Mouse (Mus musculus): Measurements from ENCODE around the gene Rab10. TPM values are rescaled to one million over a fixed set of nuclear protein-coding genes. Genes with fewer than 3 reads are reported as not detected.

Rab10 gene
- polyA plus RNA-seq, 1 experiment from 2014 or later, result 127 TPM

DNA sequence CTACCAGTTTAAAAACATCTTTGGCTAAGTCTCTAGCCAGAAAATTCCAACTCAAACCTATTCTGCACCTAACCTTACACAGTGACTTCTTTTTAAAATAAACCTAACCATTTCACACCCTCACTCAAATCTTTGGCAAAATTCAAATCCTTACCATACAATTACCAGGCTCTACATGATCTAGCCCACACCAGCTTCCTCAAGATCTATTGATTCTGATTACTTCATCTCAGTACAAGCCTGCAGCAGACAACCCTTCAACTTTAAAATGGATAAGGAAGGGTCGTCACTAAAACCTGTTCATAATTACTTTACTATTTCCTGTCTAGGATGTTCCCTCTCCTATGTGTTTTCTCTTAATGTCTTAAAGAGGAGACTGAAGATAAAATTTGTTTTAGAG, 23.9 kb downstream of the Rab10 start:
- no peak for DNase-seq (ENCODE audit: low spot score)
- no peak overlapping the region for H3K4me3 ChIP-seq (ENCODE audit: low read depth, low read length)
- WGBS, result 76% methylated on average over 1 of the region's 1 CpGs
- H3K4me1 ChIP-seq (ENCODE audit: control insufficient read depth, insufficient read depth, low read length), result no peaks in the 10 kb centered on the region
- peaks cover 3% of the 10 kb centered on the region; the same call in 1 of the 2 replicates for H3K9me3 ChIP-seq (ENCODE audit: control insufficient read depth, low read length)
- H3K4me2 ChIP-seq (ENCODE audit: low read depth), result no peak overlapping the region
- no peak overlapping the region for H3K27ac ChIP-seq (ENCODE audit: low read depth, low read length)
- no peaks in the 10 kb centered on the region for H3K36me3 ChIP-seq (ENCODE audit: control insufficient read depth, insufficient read depth, low read length)
- H3K27me3 ChIP-seq (ENCODE audit: control insufficient read depth, insufficient read depth, low read length), result no peaks in the 10 kb centered on the region
- no peak for ATAC-seq (ENCODE audit: insufficient read depth, low FRiP score, low TSS enrichment)
- no peak overlapping the region for H3K9ac ChIP-seq (ENCODE audit: low read length)

DNA sequence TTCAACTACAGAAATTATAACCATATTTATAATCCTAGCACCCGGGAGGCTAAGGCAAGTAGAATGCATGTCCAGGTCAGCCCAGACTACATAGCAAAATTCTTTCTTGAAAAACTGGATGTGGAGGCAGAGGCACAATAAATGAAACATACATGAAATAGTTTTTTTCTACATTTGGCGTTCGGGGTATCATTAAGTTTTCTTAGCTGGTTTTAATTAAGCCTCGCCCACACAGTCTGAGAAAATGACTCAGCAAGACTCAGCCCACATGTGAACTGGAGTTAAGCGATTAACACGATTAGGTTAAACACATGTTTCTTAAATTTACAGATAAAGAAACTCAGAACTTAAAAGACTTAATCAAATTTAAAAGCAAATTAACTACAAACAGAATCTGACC, 24.4 kb downstream of the Rab10 start:
- Histone ChIP-seq H3K4me2 (ENCODE audit: low read depth) (no peak overlapping the region), H3K36me3 (ENCODE audit: control insufficient read depth, insufficient read depth, low read length) (no peaks in the 10 kb centered on the region), H3K4me1 (ENCODE audit: control insufficient read depth, insufficient read depth, low read length) (no peaks in the 10 kb centered on the region), H3K9ac (ENCODE audit: low read length) (no peak overlapping the region), H3K27me3 (ENCODE audit: control insufficient read depth, insufficient read depth, low read length) (no peaks in the 10 kb centered on the region), H3K9me3 (ENCODE audit: control insufficient read depth, low read length) (peaks cover 3% of the 10 kb centered on the region; the same call in 1 of the 2 replicates), H3K27ac (ENCODE audit: low read depth, low read length) (no peak overlapping the region), H3K4me3 (ENCODE audit: low read depth, low read length) (no peak overlapping the region)
- no peak for DNase-seq (ENCODE audit: low spot score)
- WGBS, result 84% methylated on average over 6 of the region's 6 CpGs
- ATAC-seq (ENCODE audit: insufficient read depth, low FRiP score, low TSS enrichment), result no peak

DNA sequence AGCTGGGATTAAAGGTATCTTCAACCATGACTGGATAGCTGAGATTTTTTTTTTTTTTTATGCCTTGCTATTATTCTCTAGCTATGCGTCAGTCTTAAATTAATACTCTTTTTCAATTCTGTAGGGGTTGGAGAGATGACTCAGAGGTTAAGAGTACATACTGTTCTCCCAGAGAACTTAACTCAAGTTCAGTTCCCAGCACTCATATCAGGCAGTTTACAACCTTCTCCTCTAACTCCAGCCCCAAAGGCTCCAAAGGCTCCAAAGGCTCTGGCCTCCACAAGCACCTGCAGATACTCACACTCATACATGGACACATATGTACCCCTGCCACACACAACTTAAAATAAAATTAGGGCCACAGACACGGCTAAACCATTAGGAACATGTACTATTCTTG, 25.3 kb downstream of the Rab10 start:
- no peak for DNase-seq (ENCODE audit: low spot score)
- Histone ChIP-seq H3K9ac (ENCODE audit: low read length) (no peak overlapping the region), H3K27me3 (ENCODE audit: control insufficient read depth, insufficient read depth, low read length) (no peaks in the 10 kb centered on the region), H3K4me3 (ENCODE audit: low read depth, low read length) (no peak overlapping the region), H3K4me1 (ENCODE audit: control insufficient read depth, insufficient read depth, low read length) (no peaks in the 10 kb centered on the region), H3K4me2 (ENCODE audit: low read depth) (no peak overlapping the region), H3K9me3 (ENCODE audit: control insufficient read depth, low read length) (peaks cover 3% of the 10 kb centered on the region; the same call in 1 of the 2 replicates), H3K27ac (ENCODE audit: low read depth, low read length) (no peak overlapping the region), H3K36me3 (ENCODE audit: control insufficient read depth, insufficient read depth, low read length) (no peaks in the 10 kb centered on the region)
- WGBS, result 97% methylated on average over 2 of the region's 2 CpGs
- no peak for ATAC-seq (ENCODE audit: insufficient read depth, low FRiP score, low TSS enrichment)

DNA sequence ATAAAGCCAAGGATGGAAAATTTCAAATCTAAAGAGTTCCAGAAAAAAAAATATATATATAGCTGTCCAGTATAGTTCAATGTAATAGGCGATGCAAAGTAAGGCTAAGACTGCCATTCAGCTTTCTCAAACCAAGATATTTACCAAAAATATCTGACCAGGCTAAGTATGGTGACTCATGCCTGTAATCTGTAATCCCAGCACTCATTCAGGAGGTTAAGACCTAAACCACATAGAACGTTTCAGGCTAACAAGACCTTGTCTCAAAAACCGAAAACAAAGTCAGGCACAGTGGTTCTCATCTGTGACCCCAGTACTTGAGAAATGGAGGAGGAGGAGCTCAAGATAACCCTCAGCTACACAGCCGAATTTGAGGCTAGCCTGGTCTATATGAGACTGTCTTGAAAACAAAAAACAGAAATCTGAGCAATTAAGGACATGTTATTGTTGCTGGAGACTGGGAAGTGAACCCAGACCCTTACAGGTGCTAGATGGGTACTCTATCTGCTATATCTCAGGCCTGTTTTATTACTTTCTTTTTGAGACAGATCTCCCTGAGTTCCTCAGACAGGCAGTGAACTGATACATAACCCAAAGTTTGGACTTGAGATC, 25.8 kb downstream of the Rab10 start:
- DNase-seq (ENCODE audit: low spot score) (no peak), ATAC-seq (ENCODE audit: insufficient read depth, low FRiP score, low TSS enrichment) (no peak)
- H3K4me2 ChIP-seq (ENCODE audit: low read depth), result no peak overlapping the region
- no peaks in the 10 kb centered on the region for H3K4me1 ChIP-seq (ENCODE audit: control insufficient read depth, insufficient read depth, low read length)
- 93% methylated on average over 4 of the region's 4 CpGs for WGBS
- H3K27ac ChIP-seq (ENCODE audit: low read depth, low read length), result no peak overlapping the region
- H3K36me3 ChIP-seq (ENCODE audit: control insufficient read depth, insufficient read depth, low read length), result no peaks in the 10 kb centered on the region
- no peak overlapping the region for H3K4me3 ChIP-seq (ENCODE audit: low read depth, low read length)
- H3K9ac ChIP-seq (ENCODE audit: low read length), result no peak overlapping the region
- peaks cover 3% of the 10 kb centered on the region; the same call in 1 of the 2 replicates for H3K9me3 ChIP-seq (ENCODE audit: control insufficient read depth, low read length)
- H3K27me3 ChIP-seq (ENCODE audit: control insufficient read depth, insufficient read depth, low read length), result no peaks in the 10 kb centered on the region

DNA sequence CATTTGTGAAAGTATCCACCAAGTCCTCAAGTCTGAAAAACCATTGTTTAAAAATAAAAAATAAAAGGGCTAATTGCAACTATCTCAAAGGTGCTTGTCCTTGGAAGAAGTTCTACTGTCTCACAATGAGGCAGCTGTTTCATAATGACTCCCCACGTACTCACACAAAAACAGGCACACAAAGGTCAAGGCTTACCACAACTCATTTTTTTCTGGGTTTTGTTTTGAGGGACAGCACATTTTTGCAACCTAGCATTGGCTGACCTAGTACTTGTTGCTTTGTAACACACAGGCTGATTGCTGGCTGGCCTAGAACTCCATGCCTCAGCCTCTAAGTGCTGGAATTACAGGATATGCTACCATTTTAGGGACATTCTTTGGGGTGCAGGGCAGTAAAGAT, 26.8 kb downstream of the Rab10 start:
- no peaks in the 10 kb centered on the region for H3K27me3 ChIP-seq (ENCODE audit: control insufficient read depth, insufficient read depth, low read length)
- WGBS, result 79% methylated on average over 1 of the region's 1 CpGs
- H3K9me3 ChIP-seq (ENCODE audit: control insufficient read depth, low read length), result peaks cover 3% of the 10 kb centered on the region; the same call in 1 of the 2 replicates
- H3K36me3 ChIP-seq (ENCODE audit: control insufficient read depth, insufficient read depth, low read length), result no peaks in the 10 kb centered on the region
- no peak for DNase-seq (ENCODE audit: low spot score)
- no peak overlapping the region for H3K4me3 ChIP-seq (ENCODE audit: low read depth, low read length)
- H3K9ac ChIP-seq (ENCODE audit: low read length), result no peak overlapping the region
- no peaks in the 10 kb centered on the region for H3K4me1 ChIP-seq (ENCODE audit: control insufficient read depth, insufficient read depth, low read length)
- no peak for ATAC-seq (ENCODE audit: insufficient read depth, low FRiP score, low TSS enrichment)
- no peak overlapping the region for H3K27ac ChIP-seq (ENCODE audit: low read depth, low read length)
- no peak overlapping the region for H3K4me2 ChIP-seq (ENCODE audit: low read depth)

DNA sequence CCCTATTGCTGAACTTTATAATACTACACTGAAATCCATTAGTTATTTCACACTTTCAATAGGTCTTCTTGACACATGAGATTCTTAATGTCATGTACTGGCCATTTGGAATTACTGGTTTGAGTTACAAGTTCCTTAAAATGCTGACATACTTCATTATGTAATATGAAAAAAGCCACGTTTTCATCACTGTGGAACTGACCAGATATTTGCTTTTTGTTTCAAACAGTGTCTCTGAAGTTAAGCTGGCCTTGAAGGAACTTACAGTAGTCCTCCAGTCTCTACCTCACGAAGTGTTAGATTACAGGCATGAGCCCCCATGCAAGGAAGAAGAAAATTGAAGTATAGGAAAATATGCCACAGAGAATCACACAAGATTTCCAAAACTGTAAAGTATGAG, 27.2 kb downstream of the Rab10 start:
- H3K36me3 ChIP-seq (ENCODE audit: control insufficient read depth, insufficient read depth, low read length), result no peaks in the 10 kb centered on the region
- WGBS, result 90% methylated on average over 2 of the region's 2 CpGs
- ATAC-seq (ENCODE audit: insufficient read depth, low FRiP score, low TSS enrichment), result no peak
- H3K4me2 ChIP-seq (ENCODE audit: low read depth), result no peak overlapping the region
- no peaks in the 10 kb centered on the region for H3K4me1 ChIP-seq (ENCODE audit: control insufficient read depth, insufficient read depth, low read length)
- no peak overlapping the region for H3K4me3 ChIP-seq (ENCODE audit: low read depth, low read length)
- H3K27ac ChIP-seq (ENCODE audit: low read depth, low read length), result no peak overlapping the region
- no peak overlapping the region for H3K9ac ChIP-seq (ENCODE audit: low read length)
- no peak for DNase-seq (ENCODE audit: low spot score)
- peaks cover 3% of the 10 kb centered on the region; the same call in 1 of the 2 replicates for H3K9me3 ChIP-seq (ENCODE audit: control insufficient read depth, low read length)
- no peaks in the 10 kb centered on the region for H3K27me3 ChIP-seq (ENCODE audit: control insufficient read depth, insufficient read depth, low read length)

DNA sequence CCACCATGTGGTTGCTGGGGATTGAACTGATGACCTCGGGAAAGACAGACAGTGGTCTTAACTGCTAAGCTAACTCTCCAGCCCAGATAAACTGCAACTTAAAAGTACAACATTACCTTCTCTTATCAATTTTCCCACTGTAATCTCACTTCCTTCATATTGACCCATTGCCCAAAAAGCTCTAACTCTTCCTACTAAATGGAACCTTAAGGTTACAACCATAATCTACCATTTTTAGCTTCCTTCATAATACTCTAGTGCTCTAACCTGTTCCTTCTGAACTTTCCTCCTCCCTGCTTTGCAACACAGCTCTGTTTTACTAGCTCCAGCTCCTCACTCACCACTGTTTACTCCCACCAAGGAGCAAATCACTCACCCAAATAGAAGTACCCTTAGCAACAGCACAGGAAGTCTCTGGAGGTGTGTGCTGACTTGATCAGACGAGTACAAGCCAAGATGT, 30.9 kb downstream of the Rab10 start:
- H3K4me3 ChIP-seq (ENCODE audit: low read depth, low read length), result no peak overlapping the region
- H3K9me3 ChIP-seq (ENCODE audit: control insufficient read depth, low read length), result 0 out of 2 replicates have a peak, but pooled peaks cover under 1% of the 10 kb centered on the region
- no peaks in the 10 kb centered on the region for H3K4me1 ChIP-seq (ENCODE audit: control insufficient read depth, insufficient read depth, low read length)
- DNase-seq (ENCODE audit: low spot score) (no peak), ATAC-seq (ENCODE audit: insufficient read depth, low FRiP score, low TSS enrichment) (no peak)
- no peaks in the 10 kb centered on the region for H3K27me3 ChIP-seq (ENCODE audit: control insufficient read depth, insufficient read depth, low read length)
- no peak overlapping the region for H3K9ac ChIP-seq (ENCODE audit: low read length)
- 87% methylated on average over 2 of the region's 2 CpGs for WGBS
- H3K4me2 ChIP-seq (ENCODE audit: low read depth), result no peak overlapping the region
- no peaks in the 10 kb centered on the region for H3K36me3 ChIP-seq (ENCODE audit: control insufficient read depth, insufficient read depth, low read length)
- H3K27ac ChIP-seq (ENCODE audit: low read depth, low read length), result no peak overlapping the region

DNA sequence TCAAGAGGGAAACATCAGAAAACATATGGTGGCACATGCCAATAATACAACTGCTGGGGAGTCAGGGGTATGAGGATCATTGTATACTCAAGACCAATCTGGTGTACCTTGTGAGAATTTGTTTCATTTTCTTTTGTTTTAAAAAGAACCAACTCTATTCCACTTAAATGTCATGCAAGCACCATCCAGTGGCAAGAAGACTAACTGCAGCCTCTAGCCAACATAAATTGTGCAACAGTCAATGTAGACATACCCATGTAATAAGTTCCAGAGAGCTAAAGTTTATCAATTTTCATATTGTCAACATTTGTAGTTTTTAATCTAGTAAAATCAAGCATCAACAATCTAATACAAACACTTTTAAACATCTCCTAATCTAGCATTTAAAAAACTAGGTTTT, 39.0 kb downstream of the Rab10 start:
- no peaks in the 10 kb centered on the region for H3K36me3 ChIP-seq (ENCODE audit: control insufficient read depth, insufficient read depth, low read length)
- peaks cover 2% of the 10 kb centered on the region; the same call in 1 of the 2 replicates for H3K9me3 ChIP-seq (ENCODE audit: control insufficient read depth, low read length)
- no peak overlapping the region for H3K9ac ChIP-seq (ENCODE audit: low read length)
- no peak overlapping the region for H3K4me3 ChIP-seq (ENCODE audit: low read depth, low read length)
- ATAC-seq (ENCODE audit: insufficient read depth, low FRiP score, low TSS enrichment) (no peak), DNase-seq (ENCODE audit: low spot score) (no peak)
- H3K4me1 ChIP-seq (ENCODE audit: control insufficient read depth, insufficient read depth, low read length), result no peaks in the 10 kb centered on the region
- H3K27me3 ChIP-seq (ENCODE audit: control insufficient read depth, insufficient read depth, low read length), result no peaks in the 10 kb centered on the region
- no peak overlapping the region for H3K4me2 ChIP-seq (ENCODE audit: low read depth)
- no peak overlapping the region for H3K27ac ChIP-seq (ENCODE audit: low read depth, low read length)

DNA sequence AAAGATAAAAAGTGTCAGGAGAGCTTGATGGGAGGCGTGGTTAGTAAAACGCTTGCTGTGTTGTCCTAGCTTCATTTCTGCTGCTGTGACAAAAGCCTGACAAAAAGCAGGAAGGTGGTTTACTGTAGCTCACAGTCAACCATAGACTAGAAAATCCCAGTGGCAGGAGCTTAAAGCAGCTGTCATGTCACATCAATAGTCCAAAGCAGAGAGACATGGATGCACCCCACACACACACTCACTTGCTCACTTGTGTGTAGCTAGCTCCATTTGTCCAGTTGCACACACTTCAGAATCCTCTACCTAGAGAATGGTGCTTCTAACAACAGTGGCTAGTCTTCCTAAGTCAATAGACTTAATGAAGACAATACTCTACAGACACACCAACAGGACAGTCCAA, 42.4 kb downstream of the Rab10 start:
- Histone ChIP-seq H3K27ac (ENCODE audit: low read depth, low read length) (no peak overlapping the region), H3K4me1 (ENCODE audit: control insufficient read depth, insufficient read depth, low read length) (no peaks in the 10 kb centered on the region), H3K4me3 (ENCODE audit: low read depth, low read length) (no peak overlapping the region), H3K4me2 (ENCODE audit: low read depth) (no peak overlapping the region), H3K36me3 (ENCODE audit: control insufficient read depth, insufficient read depth, low read length) (no peaks in the 10 kb centered on the region), H3K9ac (ENCODE audit: low read length) (no peak overlapping the region), H3K27me3 (ENCODE audit: control insufficient read depth, insufficient read depth, low read length) (no peaks in the 10 kb centered on the region), H3K9me3 (ENCODE audit: control insufficient read depth, low read length) (peaks cover 2% of the 10 kb centered on the region; the same call in 1 of the 2 replicates)
- 94% methylated on average over 2 of the region's 2 CpGs for WGBS
- DNase-seq (ENCODE audit: low spot score) (no peak), ATAC-seq (ENCODE audit: insufficient read depth, low FRiP score, low TSS enrichment) (no peak)
